Mouse (Mus musculus): ENCODE data around the gene Cap1.

Cap1 gene

GRCm38 (mm10) chr4:122886579-122887254 lies 861 bp upstream of the Cap1 start:
- no peak for DNase-seq

GRCm38 (mm10) chr4:122884481-122885340 lies 1.1 kb downstream of the Cap1 start:
- DNase-seq = peak; percentile 33

- no peak for DNase-seq
Measured at GRCm38 (mm10) chr4:122884051-122884450, 1.8 kb downstream of the Cap1 start.

GRCm38 (mm10) chr4:122883294-122883693 lies 2.6 kb downstream of the Cap1 start:
- no peak for DNase-seq

- no peak for DNase-seq
Measured at GRCm38 (mm10) chr4:122882544-122882943, 3.3 kb downstream of the Cap1 start.

GRCm38 (mm10) chr4:122878333-122879070 lies 7.4 kb downstream of the Cap1 start:
- peak; percentile 37 for DNase-seq

GRCm38 (mm10) chr4:122873512-122873911 lies 12.3 kb downstream of the Cap1 start:
- no peak for DNase-seq

GRCm38 (mm10) chr4:122873003-122873402 lies 12.9 kb downstream of the Cap1 start:
- peak; percentile 48 for DNase-seq

GRCm38 (mm10) chr4:122871989-122872388 lies 13.9 kb downstream of the Cap1 start:
- DNase-seq = no peak

- DNase-seq = no peak
Measured at GRCm38 (mm10) chr4:122871269-122871668, 14.6 kb downstream of the Cap1 start.

- DNase-seq = no peak
Measured at GRCm38 (mm10) chr4:122870741-122871140, 15.1 kb downstream of the Cap1 start.

- peak; percentile 64 for DNase-seq
Measured at GRCm38 (mm10) chr4:122870027-122870426, 15.8 kb downstream of the Cap1 start.

GRCm38 (mm10) chr4:122868041-122868440 lies 17.8 kb downstream of the Cap1 start:
- no peak for DNase-seq

- DNase-seq = no peak
Measured at GRCm38 (mm10) chr4:122861836-122862235, 24.0 kb downstream of the Cap1 start.

- no peak for DNase-seq
Measured at GRCm38 (mm10) chr4:122859096-122859674, 26.7 kb downstream of the Cap1 start.

- DNase-seq = no peak
Measured at GRCm38 (mm10) chr4:122857909-122858308, 27.9 kb downstream of the Cap1 start.

GRCm38 (mm10) chr4:122854770-122855169 lies 31.1 kb downstream of the Cap1 start:
- no peak for DNase-seq

- DNase-seq = no peak
Measured at GRCm38 (mm10) chr4:122853691-122854090, 32.2 kb downstream of the Cap1 start.

- no peak for DNase-seq
Measured at GRCm38 (mm10) chr4:122851535-122851934, 34.3 kb downstream of the Cap1 start.

- DNase-seq = peak; percentile 73
Measured at GRCm38 (mm10) chr4:122848150-122848621, 37.7 kb downstream of the Cap1 start.

GRCm38 (mm10) chr4:122838416-122838815 lies 47.4 kb downstream of the Cap1 start:
- DNase-seq = no peak

GRCm38 (mm10) chr4:122837994-122838393 lies 47.9 kb downstream of the Cap1 start:
- DNase-seq = no peak

- no peak for DNase-seq
Measured at GRCm38 (mm10) chr4:122837180-122837730, 48.6 kb downstream of the Cap1 start.

Data from thymus, postnatal 25 days (tissue).